Comparison of ENCODE assay signal across 8 mouse cellular contexts in genomic region chr8:85036718-85037365, GRCm38 (mm10). TPM values are rescaled to one million over a fixed set of nuclear protein-coding genes. Genes with fewer than 3 reads are reported as not detected.
DNase-seq lines count a peak whose midpoint lies in the region; ATAC-seq and TF ChIP-seq lines count a peak whose summit lies in the region.

Gene Tnpo2, plus strand, starts transcription at chr8:85036915.

- peak; percentile 64 for ATAC-seq in frontal cortex, adult (ENCODE audit: low TSS enrichment)
- peak; percentile 94 for ATAC-seq in lung, postnatal 0 days

- H3K9me3 ChIP-seq in hindbrain, embryonic 10.5 days, result no peaks in the 10 kb centered on the region
- no peaks in the 10 kb centered on the region for H3K9me3 ChIP-seq in lung, postnatal 0 days (ENCODE audit: low read length)

- TF ChIP-seq EP300 in lung, postnatal 0 days (IDR thresholded peaks at IDR 0.05), result peak; percentile 71

- peak within 1 kb of the TSS; percentile 92 for H3K4me3 ChIP-seq in hindbrain, embryonic 10.5 days
- peak within 1 kb of the TSS; percentile 81 for H3K4me3 ChIP-seq in lung, postnatal 0 days (ENCODE audit: low read depth, low read length)

- H3K4me2 ChIP-seq in lung, postnatal 0 days (replicated peaks; ENCODE audit: low read depth, low read length), result peak within 1 kb of the TSS; percentile 96

- H3K27ac ChIP-seq in hindbrain, embryonic 10.5 days, result peak within 1 kb of the TSS; percentile 99
- H3K27ac ChIP-seq in lung, postnatal 0 days (ENCODE audit: low read length), result peak within 1 kb of the TSS; percentile 94

- no peaks in the 10 kb centered on the region for H3K27me3 ChIP-seq in hindbrain, embryonic 10.5 days (ENCODE audit: insufficient read depth, poor library complexity, severe bottlenecking)
- H3K27me3 ChIP-seq in lung, postnatal 0 days (replicated peaks; ENCODE audit: insufficient read depth, low read length), result no peaks in the 10 kb centered on the region

- peaks cover 49% of the 10 kb centered on the region for H3K36me3 ChIP-seq in hindbrain, embryonic 10.5 days
- H3K36me3 ChIP-seq in lung, postnatal 0 days (ENCODE audit: insufficient read depth, low read length), result no peaks in the 10 kb centered on the region; the same call in 1 of the 2 replicates

- under 1% methylated on average over 59 of the region's 59 CpGs for WGBS in hindbrain, embryonic 10.5 days
- WGBS in lung, postnatal 0 days, result under 1% methylated on average over 59 of the region's 59 CpGs

- peak; percentile 99 for DNase-seq in MN1 (ENCODE audit: low spot score)
- peak; percentile 95 for DNase-seq in cerebellum, adult 9-10 months
- DNase-seq in hindbrain, embryonic 10.5 days (ENCODE audit: low spot score), result peak; percentile 90
- DNase-seq in layer of hippocampus, adult 9-11 months, result peak; percentile 97
- peak; percentile 99 for DNase-seq in lung, postnatal 0 days (ENCODE audit: low spot score)
- peak; percentile 75 for DNase-seq in ovary, postnatal 14 days (ENCODE audit: low spot score)
- DNase-seq in thymus, postnatal 14 days, result peak; percentile 89

- peaks cover 33% of the 10 kb centered on the region for H3K4me1 ChIP-seq in hindbrain, embryonic 10.5 days (replicated peaks)
- H3K4me1 ChIP-seq in lung, postnatal 0 days (ENCODE audit: insufficient read depth, low read depth, low read length), result peaks cover 3% of the 10 kb centered on the region

- TF ChIP-seq CTCF in lung, postnatal 0 days (IDR thresholded peaks at IDR 0.05), result no peak

- H3K9ac ChIP-seq in lung, postnatal 0 days (replicated peaks; ENCODE audit: low read depth), result peak within 1 kb of the TSS; percentile 76

RNA-seq across cellular contexts. Expression of gene Tnpo2, which starts in this region (rescaled TPM):
- polyA plus RNA-seq in hindbrain, embryonic 10.5 days (2016; fragmentation: Nextera tagmentation; extraction: Ambion mirVana), result 27.4 and 28.4 TPM in 2 replicates
- 16.4 and 18.0 TPM in 2 replicates for polyA plus RNA-seq in lung, postnatal 0 days (2015; fragmentation: Nextera tagmentation; extraction: Ambion mirVana)

Comparison
In these comparisons a context has a peak if more than half of its experiments do, and no peak if none do; other contexts are left out.
1. Peak in every context shown above with its lines: DNase-seq, ATAC-seq, H3K4me3 ChIP-seq and H3K27ac ChIP-seq.